Mouse (Mus musculus): Measurements from ENCODE around the gene Abhd10.

The Abhd10 gene

DNA sequence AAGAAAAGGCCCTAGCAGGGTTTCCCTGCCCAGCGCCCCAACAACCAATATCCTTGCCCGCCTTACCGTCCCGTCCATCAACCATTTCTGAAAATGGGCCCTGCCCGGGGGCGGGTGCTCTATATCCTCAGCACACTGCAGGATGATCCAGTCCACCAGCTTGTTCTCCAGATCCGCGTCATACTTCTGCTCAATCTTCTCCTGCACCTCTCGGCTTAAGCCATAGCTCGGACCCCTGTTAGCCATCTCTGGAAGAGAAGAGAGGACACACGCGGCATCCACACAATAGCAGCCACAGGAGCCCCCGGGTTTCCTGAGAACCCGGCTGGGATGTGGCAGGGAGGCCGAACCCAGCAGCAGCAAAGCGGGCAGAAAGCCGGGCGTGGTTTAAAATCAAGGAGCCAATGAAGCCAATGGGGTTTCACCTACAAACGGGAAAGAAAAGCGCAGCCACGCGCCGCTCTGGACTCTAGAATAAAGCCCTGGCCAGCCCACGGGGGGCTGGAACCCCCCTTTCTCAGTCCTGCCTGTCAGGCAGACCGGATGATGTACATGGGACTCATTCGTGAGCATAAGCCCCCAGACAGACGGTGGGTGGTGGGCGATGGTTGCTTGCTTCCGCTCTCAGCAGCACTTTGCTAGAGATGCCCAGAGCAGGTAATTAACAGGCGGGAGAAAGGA, 18.6 kb downstream of the Abhd10 start, which contains the start of gene Tagln3:
Gene Tagln3, minus strand, starts transcription at position 548 of the 681 bp plus-strand sequence.
- DNase-seq = no peak

GRCm38 (mm10) chr16:45723172-45723901, 19.4 kb downstream of the Abhd10 start:
- DNase-seq = no peak

- no peak for DNase-seq
Observed at GRCm38 (mm10) chr16:45722460-45722951, 20.2 kb downstream of the Abhd10 start.

DNA sequence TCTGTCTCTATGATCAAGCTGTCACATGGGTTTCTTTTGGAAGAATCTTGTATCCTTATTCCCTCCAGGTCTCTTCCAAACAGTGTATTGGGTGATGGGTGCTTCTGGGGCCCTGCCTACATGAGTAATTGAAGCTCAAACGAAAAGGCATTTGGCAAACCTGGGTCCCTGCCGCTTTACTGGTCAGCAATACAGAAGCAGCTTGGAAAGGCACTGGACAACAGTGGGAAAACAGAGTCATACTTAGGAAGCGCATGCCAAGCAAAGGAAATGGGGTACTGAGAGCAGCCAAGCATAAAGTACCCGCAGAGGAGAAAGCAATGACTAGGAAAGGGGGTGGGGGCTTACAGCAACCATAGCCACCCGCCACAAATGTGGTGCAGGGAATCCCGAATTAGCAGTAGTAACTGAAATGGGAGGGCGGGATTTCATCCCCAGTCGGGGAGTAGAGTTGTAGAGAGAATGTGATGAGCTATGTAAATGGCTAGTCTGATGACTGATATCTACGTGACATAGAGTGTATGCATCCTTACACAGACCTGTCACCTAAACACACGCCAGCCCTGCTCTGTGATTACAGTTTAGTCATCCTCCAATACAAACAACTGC, 22.6 kb downstream of the Abhd10 start:
- DNase-seq = no peak

GRCm38 (mm10) chr16:45718296-45718695, 24.5 kb downstream of the Abhd10 start:
- DNase-seq = no peak

DNA sequence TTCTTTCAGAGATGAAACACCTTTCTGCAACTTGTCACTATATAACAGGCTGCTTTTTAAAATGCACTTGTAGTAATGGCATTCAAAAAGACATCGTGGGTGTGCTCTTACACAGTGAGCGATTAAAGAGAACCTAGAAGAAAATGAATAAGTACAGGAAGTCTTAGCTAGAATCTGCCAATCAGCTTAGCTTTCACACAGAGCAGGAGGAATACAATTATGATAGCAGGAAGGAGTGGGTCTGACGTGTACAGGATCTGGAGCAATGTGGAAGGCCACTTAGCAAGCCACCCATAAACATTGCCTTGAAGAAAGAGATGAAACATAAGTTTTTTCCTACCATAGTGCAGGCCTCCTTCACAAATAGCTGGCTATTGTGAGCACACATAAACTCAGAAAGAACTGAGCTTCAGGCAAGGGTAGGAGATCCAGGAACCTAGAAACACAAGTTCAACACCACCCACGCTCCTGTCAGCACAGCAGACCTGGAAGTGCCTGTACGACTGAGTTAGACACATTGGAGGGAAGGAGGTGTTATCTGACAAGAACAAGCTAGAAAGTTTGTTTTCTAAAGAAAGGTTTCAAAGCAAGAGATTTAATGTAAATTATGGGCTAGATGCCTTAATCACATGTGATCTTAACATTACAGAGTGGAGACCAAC, 28.1 kb downstream of the Abhd10 start:
- DNase-seq = no peak

DNA sequence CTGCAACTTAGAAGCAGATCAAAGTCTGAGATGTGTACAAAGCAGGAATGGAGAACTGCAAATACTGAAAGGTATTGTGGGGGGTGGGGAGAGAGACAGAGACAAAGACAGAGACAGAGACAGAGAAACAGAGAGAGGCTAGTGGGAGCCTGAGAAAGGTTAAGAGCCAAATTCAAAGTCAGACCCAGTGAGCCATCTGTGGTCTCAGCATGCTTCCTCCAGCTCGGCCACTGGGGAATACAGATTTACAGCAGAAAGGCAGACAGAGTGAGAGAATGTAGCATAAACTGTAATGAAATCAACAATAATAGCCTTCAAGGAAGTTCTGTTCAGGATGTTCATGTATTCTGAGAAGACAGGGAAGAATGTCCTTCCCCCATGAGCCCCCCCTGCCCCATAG, 28.9 kb downstream of the Abhd10 start:
- DNase-seq = no peak

DNA sequence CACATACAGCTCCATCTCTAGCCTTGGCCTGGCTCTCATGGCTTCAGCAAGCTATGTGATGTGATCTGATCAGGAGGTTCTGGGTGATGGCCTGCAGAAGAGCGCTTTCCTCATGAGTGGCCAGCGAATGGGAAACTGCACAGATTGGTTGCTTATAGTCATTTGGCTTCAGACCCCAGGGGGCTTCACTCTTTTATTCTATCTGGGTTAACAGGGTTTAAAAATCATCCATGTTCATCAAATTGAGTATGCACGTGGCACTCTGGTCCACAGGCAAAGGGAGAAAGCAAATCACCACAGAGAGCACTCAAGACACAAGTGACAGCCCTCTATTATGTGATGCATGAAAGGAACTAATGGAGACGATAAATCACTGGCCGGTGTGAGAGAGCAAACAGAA, 29.5 kb downstream of the Abhd10 start:
- no peak for DNase-seq

DNA sequence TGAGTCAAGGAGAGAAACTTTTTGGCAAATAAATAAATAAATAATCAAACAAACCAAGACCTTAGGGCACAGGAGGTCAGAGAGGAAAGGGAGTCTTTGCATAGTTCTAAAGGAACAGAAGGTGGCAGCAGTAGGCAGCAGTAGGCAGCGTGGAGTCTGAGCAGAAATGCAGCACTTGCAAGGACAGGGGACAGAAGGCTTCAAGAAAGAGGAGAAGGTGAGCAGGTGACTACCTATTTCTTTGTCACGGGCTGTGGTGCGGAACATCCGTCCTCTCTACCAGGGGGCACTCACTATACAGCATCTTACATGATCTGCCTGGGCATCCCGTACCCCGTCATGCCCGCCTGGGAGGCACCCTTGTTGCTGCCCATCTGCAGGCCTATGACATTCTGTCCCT, 31.5 kb downstream of the Abhd10 start:
- DNase-seq = no peak

- DNase-seq = no peak
Observed at GRCm38 (mm10) chr16:45699301-45699700, 43.5 kb downstream of the Abhd10 start.

DNA sequence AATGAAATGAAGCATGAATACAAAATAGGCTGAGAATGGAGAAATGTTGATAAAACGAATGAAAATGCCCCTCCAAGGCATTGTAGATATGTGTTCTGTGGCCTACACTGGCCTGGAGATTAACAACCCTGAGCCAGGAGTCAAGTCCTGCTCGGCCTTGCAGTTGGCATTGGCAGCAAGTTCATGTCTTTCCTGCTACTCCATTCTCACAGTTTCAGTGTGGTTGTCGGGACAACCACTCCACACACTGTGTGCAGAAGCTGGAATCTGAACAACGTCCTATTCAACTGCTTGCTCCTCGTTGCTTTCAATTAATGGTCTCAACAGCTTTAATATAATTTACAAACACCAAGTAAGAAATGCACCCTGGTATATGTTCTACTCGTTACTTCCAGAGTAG, 44.8 kb downstream of the Abhd10 start:
- no peak for DNase-seq

DNA sequence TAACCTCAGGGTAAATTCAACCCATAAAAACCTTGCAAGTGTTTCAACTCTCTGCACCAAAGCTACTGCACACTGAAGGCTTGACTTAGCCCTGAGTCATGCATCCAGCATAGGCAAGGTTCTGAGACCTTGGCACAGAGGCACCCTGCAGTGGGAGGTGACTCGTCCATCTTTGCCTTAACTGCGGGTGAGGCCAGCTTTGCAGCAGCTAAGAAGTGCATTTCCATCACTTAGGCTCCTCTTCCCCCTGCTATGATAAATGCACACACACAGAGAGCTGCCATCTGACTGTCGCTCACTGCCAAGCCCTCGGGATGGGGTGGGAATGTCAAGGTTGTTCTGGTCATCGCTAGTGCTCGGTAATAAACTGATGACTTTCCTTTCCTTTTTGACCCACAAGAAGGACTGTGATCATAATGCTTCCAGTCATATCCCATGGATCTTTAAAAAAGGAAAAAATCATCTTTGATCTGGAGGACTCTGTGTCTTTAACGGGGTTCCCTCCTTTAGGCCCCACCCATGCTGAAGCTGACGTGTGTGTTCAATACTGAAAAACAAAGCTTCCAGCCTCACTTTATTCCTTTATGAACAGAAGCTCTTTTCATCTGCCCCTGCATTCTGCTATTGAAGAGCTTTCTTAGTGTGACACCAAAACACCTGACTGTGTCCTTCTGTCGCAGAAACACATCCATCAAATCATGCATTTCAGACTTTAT, 47.2 kb downstream of the Abhd10 start:
- no peak for DNase-seq

GRCm38 (mm10) chr16:45693558-45693957, 49.2 kb downstream of the Abhd10 start, which contains the start of gene Tmprss7:
Tmprss7 (minus strand) TSS chr16:45693658.
- DNase-seq = no peak

GRCm38 (mm10) chr16:45692851-45693250, 49.9 kb downstream of the Abhd10 start:
- DNase-seq = no peak

DNA sequence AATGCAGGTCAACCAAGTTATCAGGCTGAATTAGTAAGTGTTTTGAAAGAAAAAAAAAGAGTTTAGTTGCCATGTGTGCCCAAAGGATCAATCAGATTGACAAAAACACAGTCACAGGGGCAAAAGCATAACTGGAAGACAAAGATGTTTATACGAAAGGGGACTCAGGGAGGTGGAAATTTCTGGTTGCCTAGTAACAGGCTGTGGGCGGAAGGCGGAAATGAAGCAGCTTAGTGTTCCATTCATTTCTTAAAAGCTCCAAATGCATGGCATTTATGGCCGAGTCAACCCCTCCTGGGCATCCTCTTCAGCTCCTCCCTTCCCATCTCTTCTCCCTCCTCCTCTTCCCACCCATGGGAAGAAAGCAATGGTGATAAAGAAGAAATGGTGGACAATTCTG, 52.6 kb downstream of the Abhd10 start:
- DNase-seq = no peak

GRCm38 (mm10) chr16:45686833-45687232, 55.9 kb downstream of the Abhd10 start:
- DNase-seq = no peak

GRCm38 (mm10) chr16:45685295-45685694, 57.5 kb downstream of the Abhd10 start:
- DNase-seq = no peak

DNA sequence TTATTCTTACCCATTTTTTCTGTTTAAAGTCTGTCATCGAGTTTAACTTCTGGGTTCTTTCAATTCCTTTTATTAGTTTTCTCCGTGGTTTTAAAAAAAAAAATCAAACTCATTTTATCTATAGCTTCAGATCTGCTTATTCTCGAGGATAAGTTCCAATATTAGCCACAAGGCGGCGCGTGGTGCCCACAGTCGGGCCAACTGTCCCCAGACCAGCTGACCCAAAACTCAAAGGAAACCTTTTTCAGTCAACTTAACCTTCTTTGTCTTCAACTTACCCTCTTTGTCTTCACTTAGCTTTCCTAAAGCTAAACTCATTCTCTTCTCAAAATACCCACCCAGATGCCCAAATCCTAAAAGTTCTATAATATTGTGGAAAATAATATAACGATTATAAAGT, 57.9 kb downstream of the Abhd10 start:
- DNase-seq = peak in 1 of 2 experiments; percentile 61
